Mouse (Mus musculus) lung, adult 2 months (tissue): ENCODE measurements around the gene Dnah12.

Experiments
- CTCF ChIP-seq: fragments of 200-500 bp; IDR thresholded peaks from 2 replicates; pipeline ENCODE4 v1.5.1; 2011; ENCODE audit warnings: mild to moderate bottlenecking, low read length, control low read depth; ENCODE audit not compliant: insufficient read depth
- POLR2A ChIP-seq: fragments of 200-500 bp; IDR thresholded peaks from 2 replicates; pipeline ENCODE4 v1.6.1; 2011; ENCODE audit warnings: low read depth, mild to moderate bottlenecking, control low read depth, low read length, borderline replicate concordance; ENCODE audit errors: extremely low read depth

- TF ChIP-seq POLR2A (no peak), CTCF (no peak)
Observed at GRCm38 (mm10) chr14:26805500-26805899, 112.4 kb downstream of the Dnah12 start.
